Mouse (Mus musculus): ENCODE results near the gene Foxg1. TPM values are rescaled to one million over a fixed set of nuclear protein-coding genes. Genes with fewer than 3 reads are reported as not detected.
A peak's percentile ranks its signal among the peaks of the same experiment; 100 is the strongest.

Foxg1 gene
- polyA plus RNA-seq, 1 experiment from 2014 or later: 0.19 TPM

- peaks cover 16% of the 10 kb centered on the region for H3K4me1 ChIP-seq
- H3K27me3 ChIP-seq (ENCODE audit: low read depth, poor library complexity, severe bottlenecking): peaks cover 100% of the 10 kb centered on the region
- no peak for DNase-seq (ENCODE audit: low spot score)
- no peaks in the 10 kb centered on the region for H3K36me3 ChIP-seq
- WGBS: 2% methylated on average over 11 of the region's 11 CpGs
- H3K4me3 ChIP-seq: no peak overlapping the region
- H3K9me3 ChIP-seq (replicated peaks): no peaks in the 10 kb centered on the region
- H3K27ac ChIP-seq: no peak overlapping the region
Measured at GRCm38 (mm10) chr12:49379446-49379845, 3.0 kb upstream of the Foxg1 start.

DNA sequence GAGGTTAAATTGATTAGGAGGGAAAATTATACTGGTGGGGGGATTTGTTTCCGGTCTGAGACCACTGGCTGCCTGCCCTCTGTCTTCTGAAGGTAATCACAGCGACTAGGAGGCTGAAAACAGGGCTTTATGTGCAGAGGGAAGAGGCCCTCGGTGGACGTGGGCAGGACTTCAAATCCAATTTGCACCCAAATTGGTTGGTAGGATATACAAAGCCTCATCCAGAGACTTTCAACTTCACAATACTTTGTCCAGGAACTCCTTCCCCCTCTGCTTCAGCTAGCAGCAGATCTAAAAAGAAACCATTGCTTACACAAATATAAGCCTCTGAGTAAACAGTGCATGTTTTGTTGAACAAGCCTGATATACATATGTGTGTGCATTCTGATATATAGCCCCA, 2.0 kb upstream of the Foxg1 start:
- no peak for DNase-seq (ENCODE audit: low spot score)
- Histone ChIP-seq H3K4me1 (peaks cover 19% of the 10 kb centered on the region), H3K27me3 (ENCODE audit: low read depth, poor library complexity, severe bottlenecking) (peaks cover 100% of the 10 kb centered on the region), H3K27ac (no peak overlapping the region), H3K9me3 (replicated peaks) (no peaks in the 10 kb centered on the region), H3K4me3 (no peak overlapping the region), H3K36me3 (no peaks in the 10 kb centered on the region)
- WGBS: 1% methylated on average over 4 of the region's 4 CpGs

- no peaks in the 10 kb centered on the region for H3K36me3 ChIP-seq
- H3K4me1 ChIP-seq: peaks cover 19% of the 10 kb centered on the region
- 3% methylated on average over 4 of the region's 4 CpGs for WGBS
- H3K9me3 ChIP-seq (replicated peaks): no peaks in the 10 kb centered on the region
- peaks cover 100% of the 10 kb centered on the region for H3K27me3 ChIP-seq (ENCODE audit: low read depth, poor library complexity, severe bottlenecking)
- no peak overlapping the region for H3K27ac ChIP-seq
- H3K4me3 ChIP-seq: no peak overlapping the region
- no peak for DNase-seq (ENCODE audit: low spot score)
Measured at GRCm38 (mm10) chr12:49381031-49381525, 1.4 kb upstream of the Foxg1 start.

DNA sequence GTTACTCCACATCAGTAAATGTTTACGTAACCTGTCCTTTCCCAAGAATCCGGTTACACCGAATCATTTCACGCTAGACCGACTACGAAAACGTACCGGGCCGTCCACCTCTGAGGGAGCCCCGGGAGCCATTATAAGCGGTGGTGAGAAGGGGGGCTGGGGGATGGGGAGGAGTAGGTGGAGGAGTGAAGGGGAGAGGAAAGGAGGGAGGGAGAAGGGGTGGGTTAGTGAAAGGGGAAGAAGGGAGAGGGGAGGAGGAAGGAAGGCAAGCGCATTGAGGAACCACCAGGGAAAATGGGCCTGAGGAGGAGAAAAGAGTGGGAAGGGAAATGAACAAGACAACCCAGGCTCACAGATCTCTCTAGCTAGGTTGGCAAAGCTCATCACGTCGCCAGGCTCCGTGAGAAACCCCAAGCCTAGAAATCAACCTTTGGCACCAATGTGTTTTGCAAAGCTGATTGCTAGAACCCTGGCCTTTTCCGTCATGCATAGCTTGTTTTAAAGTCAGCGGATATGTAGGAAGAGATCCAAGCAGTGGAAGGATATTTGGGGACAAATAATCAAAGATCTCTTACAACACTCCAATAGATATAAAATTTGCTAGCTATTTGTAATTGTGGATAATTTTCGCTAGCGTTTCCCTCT, 617 bp upstream of the Foxg1 start:
- no peak for DNase-seq (ENCODE audit: low spot score)
- peaks cover 100% of the 10 kb centered on the region for H3K27me3 ChIP-seq (ENCODE audit: low read depth, poor library complexity, severe bottlenecking)
- H3K4me1 ChIP-seq: peaks cover 19% of the 10 kb centered on the region
- no peaks in the 10 kb centered on the region for H3K9me3 ChIP-seq (replicated peaks)
- H3K27ac ChIP-seq: no peak overlapping the region
- WGBS: under 1% methylated on average over 19 of the region's 19 CpGs
- H3K36me3 ChIP-seq: no peaks in the 10 kb centered on the region
- no peak overlapping the region for H3K4me3 ChIP-seq

- WGBS: under 1% methylated on average over 57 of the region's 67 CpGs
Measured at GRCm38 (mm10) chr12:49383521-49384133, 1.2 kb downstream of the Foxg1 start.

GRCm38 (mm10) chr12:49384295-49384875, 1.9 kb downstream of the Foxg1 start:
- no peaks in the 10 kb centered on the region for H3K36me3 ChIP-seq
- peak; percentile 51 for DNase-seq (ENCODE audit: low spot score)
- 2% methylated on average over 60 of the region's 66 CpGs for WGBS
- no peaks in the 10 kb centered on the region for H3K9me3 ChIP-seq (replicated peaks)
- H3K27me3 ChIP-seq (ENCODE audit: low read depth, poor library complexity, severe bottlenecking): peaks cover 96% of the 10 kb centered on the region
- H3K27ac ChIP-seq: no peak overlapping the region
- peaks cover 19% of the 10 kb centered on the region for H3K4me1 ChIP-seq
- peak overlapping the region; percentile 52 for H3K4me3 ChIP-seq

More at GRCm38 (mm10) chr12:49383521-49384133, 1.2 kb downstream of the Foxg1 start:
- Histone ChIP-seq H3K36me3 (no peaks in the 10 kb centered on the region), H3K27ac (no peak overlapping the region), H3K4me1 (peaks cover 19% of the 10 kb centered on the region), H3K9me3 (replicated peaks) (no peaks in the 10 kb centered on the region), H3K27me3 (ENCODE audit: low read depth, poor library complexity, severe bottlenecking) (peaks cover 97% of the 10 kb centered on the region), H3K4me3 (peak overlapping the region; percentile 52)
- DNase-seq (ENCODE audit: low spot score): peak; percentile 81

GRCm38 (mm10) chr12:49384876-49385630, 2.6 kb downstream of the Foxg1 start, which contains the start of gene Gm43517:
TSS of gene Gm43517 (plus strand) at chr12:49385174.
- Histone ChIP-seq H3K4me3 (peak within 1 kb of the TSS; percentile 52), H3K27me3 (ENCODE audit: low read depth, poor library complexity, severe bottlenecking) (peaks cover 96% of the 10 kb centered on the region), H3K9me3 (replicated peaks) (no peaks in the 10 kb centered on the region), H3K36me3 (no peaks in the 10 kb centered on the region), H3K4me1 (peaks cover 19% of the 10 kb centered on the region), H3K27ac (no peak within 1 kb of the TSS)
- DNase-seq (ENCODE audit: low spot score): peak; percentile 69
- WGBS: 1% methylated on average over 73 of the region's 75 CpGs

- peaks cover 19% of the 10 kb centered on the region for H3K4me1 ChIP-seq
- H3K27me3 ChIP-seq (ENCODE audit: low read depth, poor library complexity, severe bottlenecking): peaks cover 96% of the 10 kb centered on the region
- WGBS: 1% methylated on average over 23 of the region's 23 CpGs
- H3K36me3 ChIP-seq: no peaks in the 10 kb centered on the region
- no peak overlapping the region for H3K4me3 ChIP-seq
- H3K9me3 ChIP-seq (replicated peaks): no peaks in the 10 kb centered on the region
- no peak for DNase-seq (ENCODE audit: low spot score)
- no peak overlapping the region for H3K27ac ChIP-seq
Measured at GRCm38 (mm10) chr12:49385631-49385990, 3.2 kb downstream of the Foxg1 start.

DNA sequence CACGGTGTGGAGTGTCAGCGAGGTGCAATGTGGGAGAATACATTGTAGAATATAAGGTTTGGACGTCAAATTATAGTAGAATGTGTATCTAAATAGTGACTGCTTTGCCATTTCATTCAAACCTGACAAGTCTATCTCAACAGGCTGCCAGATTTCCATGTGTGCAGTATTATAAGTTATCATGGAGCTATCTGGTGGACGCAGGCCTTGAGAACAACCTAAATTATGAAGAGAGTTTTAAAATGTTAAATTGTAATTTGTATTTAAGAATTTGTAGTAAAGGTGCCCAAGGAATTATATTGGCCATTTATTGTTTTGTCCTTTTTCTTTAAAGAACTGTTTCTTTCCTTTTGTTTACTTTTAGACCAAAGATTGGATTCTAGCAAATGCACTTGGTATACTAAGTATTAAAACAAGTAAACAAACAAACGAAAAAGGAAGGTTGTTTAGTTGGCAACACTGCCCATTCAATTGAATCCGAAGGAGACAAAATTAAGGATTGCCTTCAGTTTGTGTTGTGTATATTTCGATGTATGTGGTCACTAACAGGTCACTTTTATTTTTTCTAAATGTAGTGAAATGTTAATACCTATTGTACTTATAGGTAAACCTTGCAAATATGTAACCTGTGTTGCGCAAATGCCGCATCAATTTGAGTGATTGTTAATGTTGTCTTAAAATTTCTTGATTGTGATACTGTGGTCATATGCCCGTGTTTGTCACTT, 3.8 kb downstream of the Foxg1 start:
- peaks cover 21% of the 10 kb centered on the region for H3K4me1 ChIP-seq
- no peak for DNase-seq (ENCODE audit: low spot score)
- peaks cover 96% of the 10 kb centered on the region for H3K27me3 ChIP-seq (ENCODE audit: low read depth, poor library complexity, severe bottlenecking)
- H3K4me3 ChIP-seq: no peak overlapping the region
- no peak overlapping the region for H3K27ac ChIP-seq
- no peaks in the 10 kb centered on the region for H3K9me3 ChIP-seq (replicated peaks)
- WGBS: 13% methylated on average over 10 of the region's 10 CpGs
- H3K36me3 ChIP-seq: no peaks in the 10 kb centered on the region

DNA sequence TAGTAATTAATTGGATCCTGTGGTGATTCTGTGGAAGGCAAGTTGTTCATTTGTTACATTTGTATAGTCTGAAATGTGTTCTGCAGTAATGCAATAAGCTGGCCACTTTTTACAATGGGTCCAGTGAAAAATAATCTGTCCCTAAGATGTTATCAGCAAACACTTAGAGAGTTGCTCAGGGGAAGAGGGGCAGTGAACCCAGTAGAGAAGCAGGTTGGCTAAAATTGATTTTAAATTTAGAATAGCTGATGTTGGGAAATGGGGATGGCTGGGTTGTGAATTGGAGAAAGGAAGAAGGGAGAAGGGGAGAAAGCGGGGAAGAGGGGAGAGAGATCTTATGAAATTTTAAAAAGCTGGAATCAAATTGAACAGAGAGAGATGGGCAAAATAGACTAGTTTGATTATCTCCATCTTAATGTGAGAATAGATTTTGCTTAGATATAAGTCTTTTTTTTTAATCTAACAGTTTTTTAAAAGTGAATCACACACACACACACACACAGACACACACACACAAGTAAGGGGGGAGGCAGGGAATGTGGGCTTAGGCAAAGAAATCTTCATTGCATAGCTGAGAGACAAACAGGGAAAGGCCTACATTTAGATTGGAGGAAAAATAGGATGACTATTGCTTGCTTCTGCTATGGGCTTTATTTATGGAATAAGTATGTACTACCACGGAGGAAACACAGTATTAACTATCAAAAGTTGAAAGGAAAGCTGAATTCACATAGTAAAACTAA, 5.6 kb downstream of the Foxg1 start:
- no peaks in the 10 kb centered on the region for H3K36me3 ChIP-seq
- DNase-seq (ENCODE audit: low spot score): no peak
- peaks cover 21% of the 10 kb centered on the region for H3K4me1 ChIP-seq
- no peak overlapping the region for H3K27ac ChIP-seq
- no peak overlapping the region for H3K4me3 ChIP-seq
- no peaks in the 10 kb centered on the region for H3K9me3 ChIP-seq (replicated peaks)
- peaks cover 96% of the 10 kb centered on the region for H3K27me3 ChIP-seq (ENCODE audit: low read depth, poor library complexity, severe bottlenecking)
- WGBS: 5% methylated on average over 2 of the region's 2 CpGs

DNA sequence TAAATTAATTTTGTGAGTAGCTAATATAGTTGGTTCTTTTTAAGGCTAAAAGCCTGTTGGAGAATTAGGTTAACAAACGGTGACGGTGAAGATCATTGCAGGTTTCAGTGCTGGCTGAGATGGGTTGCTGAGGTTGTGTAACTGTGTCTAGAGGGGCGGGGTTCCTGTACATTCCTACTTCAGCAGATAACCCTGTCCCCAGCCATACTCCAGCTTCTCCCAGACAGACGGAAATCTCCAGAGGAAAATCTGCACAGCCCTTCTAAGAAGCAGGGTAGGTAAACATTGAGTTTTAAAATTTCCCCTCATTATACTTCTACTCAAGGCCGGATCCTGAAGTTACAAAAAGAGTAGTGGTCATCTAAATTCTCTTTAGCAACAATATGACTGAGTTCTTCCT, 7.2 kb downstream of the Foxg1 start:
- H3K27ac ChIP-seq: no peak overlapping the region
- no peak for DNase-seq (ENCODE audit: low spot score)
- no peak overlapping the region for H3K4me3 ChIP-seq
- no peaks in the 10 kb centered on the region for H3K36me3 ChIP-seq
- no peaks in the 10 kb centered on the region for H3K9me3 ChIP-seq (replicated peaks)
- WGBS: 2% methylated on average over 5 of the region's 5 CpGs
- peaks cover 96% of the 10 kb centered on the region for H3K27me3 ChIP-seq (ENCODE audit: low read depth, poor library complexity, severe bottlenecking)
- peaks cover 5% of the 10 kb centered on the region; the same call in 1 of the 2 replicates for H3K4me1 ChIP-seq

DNA sequence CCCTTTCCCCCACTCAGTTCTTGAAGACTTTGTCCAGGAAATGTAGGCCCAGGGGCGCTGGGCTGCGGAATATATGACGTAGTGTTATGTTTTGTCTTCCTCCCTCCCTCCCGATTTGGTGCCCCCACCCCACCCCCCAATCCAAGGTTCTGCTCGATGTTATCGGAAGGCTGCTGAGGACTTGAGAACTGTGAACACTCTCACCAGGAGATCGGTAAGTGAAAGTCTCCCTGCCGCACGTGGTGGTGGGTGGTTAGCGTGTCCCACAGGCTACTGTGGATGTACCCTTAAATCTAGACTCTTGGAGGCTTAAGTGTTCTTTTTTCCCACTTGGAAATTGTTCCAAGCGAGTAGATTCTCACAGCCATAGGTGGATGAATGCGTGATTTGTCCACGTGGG, 7.8 kb downstream of the Foxg1 start:
- peaks cover 96% of the 10 kb centered on the region for H3K27me3 ChIP-seq (ENCODE audit: low read depth, poor library complexity, severe bottlenecking)
- DNase-seq (ENCODE audit: low spot score): no peak

More for the DNA sequence above, 7.8 kb downstream of the Foxg1 start:
- under 1% methylated on average over 13 of the region's 13 CpGs for WGBS
- H3K9me3 ChIP-seq (replicated peaks): no peaks in the 10 kb centered on the region
- H3K27ac ChIP-seq: no peak overlapping the region
- no peak overlapping the region for H3K4me3 ChIP-seq
- no peaks in the 10 kb centered on the region for H3K36me3 ChIP-seq
- H3K4me1 ChIP-seq: peaks cover 4% of the 10 kb centered on the region; the same call in 1 of the 2 replicates
